Mouse (Mus musculus) liver, embryonic 14 days (tissue): ENCODE results near the gene Foxi3. TPM values are rescaled to one million over a fixed set of nuclear protein-coding genes. Genes with fewer than 3 reads are reported as not detected.

ENCODE experiments used
- polyA plus RNA-seq: library from polyadenylated mRNA; depleted of rRNA; stranded (reverse); fragments of >200 nt; gene quantifications from 2 replicates; pipeline ENCODE4 v1.2.3, GENCODE M21; 2012; rRNA removed

Foxi3 gene
- not detected in 2 replicates for polyA plus RNA-seq

GRCm38 (mm10) chr6:70956285-70956912, at the start of gene Foxi3:
Foxi3 (plus strand) TSS chr6:70956531.

GRCm38 (mm10) chr6:70918827-70919226, 37.5 kb upstream of the Foxi3 start, which contains the start of gene Tex37:
Tex37 (minus strand) TSS chr6:70918927.

Other genes starting within 250 kb of the Foxi3 start
- 38.5 and 41.1 TPM in 2 replicates for gene Rpia, start 164.3 kb upstream of the Foxi3 start, polyA plus RNA-seq
- 3.4 and 3.7 TPM in 2 replicates for gene Eif2ak3, start 112.0 kb upstream of the Foxi3 start, polyA plus RNA-seq
- gene Tex37, start 37.6 kb upstream of the Foxi3 start, polyA plus RNA-seq = not detected in 2 replicates
- 4.4 and 5.7 TPM in 2 replicates for gene Thnsl2, start 187.9 kb downstream of the Foxi3 start, polyA plus RNA-seq
- gene Fabp1, start 243.3 kb downstream of the Foxi3 start, polyA plus RNA-seq = 195 and 199 TPM in 2 replicates